Mouse (Mus musculus) gastrocnemius, adult 18-20 months (tissue): Measurements from ENCODE around the gene Clip2. TPM values are rescaled to one million over a fixed set of nuclear protein-coding genes. Genes with fewer than 3 reads are reported as not detected.

Experiments used
- DNase-seq: peaks from one replicate; pipeline ENCODE4 v3.0.0; 2021; ENCODE audit warnings: low spot score
- long read RNA-seq, 2 experiments: library from polyadenylated mRNA; stranded (forward); transcript quantifications; one replicate each; pipeline ENCODE4 v2.0.0; 2021
- total RNA-seq, 2 experiments: library from RNA; stranded (reverse); gene quantifications; 2 replicates each; pipeline ENCODE4 v1.2.3; 2021

Gene Clip2
- total RNA-seq = 1 to 10 TPM; 1.7 to 3.0 TPM
- long read RNA-seq, experiment 1 = 0 reads
- long read RNA-seq, experiment 2, partial matches to known transcripts = 0 of 1 reads
- long read RNA-seq, experiment 2, other reads (novel, unspliced or antisense) = 1 of 1 reads

DNA sequence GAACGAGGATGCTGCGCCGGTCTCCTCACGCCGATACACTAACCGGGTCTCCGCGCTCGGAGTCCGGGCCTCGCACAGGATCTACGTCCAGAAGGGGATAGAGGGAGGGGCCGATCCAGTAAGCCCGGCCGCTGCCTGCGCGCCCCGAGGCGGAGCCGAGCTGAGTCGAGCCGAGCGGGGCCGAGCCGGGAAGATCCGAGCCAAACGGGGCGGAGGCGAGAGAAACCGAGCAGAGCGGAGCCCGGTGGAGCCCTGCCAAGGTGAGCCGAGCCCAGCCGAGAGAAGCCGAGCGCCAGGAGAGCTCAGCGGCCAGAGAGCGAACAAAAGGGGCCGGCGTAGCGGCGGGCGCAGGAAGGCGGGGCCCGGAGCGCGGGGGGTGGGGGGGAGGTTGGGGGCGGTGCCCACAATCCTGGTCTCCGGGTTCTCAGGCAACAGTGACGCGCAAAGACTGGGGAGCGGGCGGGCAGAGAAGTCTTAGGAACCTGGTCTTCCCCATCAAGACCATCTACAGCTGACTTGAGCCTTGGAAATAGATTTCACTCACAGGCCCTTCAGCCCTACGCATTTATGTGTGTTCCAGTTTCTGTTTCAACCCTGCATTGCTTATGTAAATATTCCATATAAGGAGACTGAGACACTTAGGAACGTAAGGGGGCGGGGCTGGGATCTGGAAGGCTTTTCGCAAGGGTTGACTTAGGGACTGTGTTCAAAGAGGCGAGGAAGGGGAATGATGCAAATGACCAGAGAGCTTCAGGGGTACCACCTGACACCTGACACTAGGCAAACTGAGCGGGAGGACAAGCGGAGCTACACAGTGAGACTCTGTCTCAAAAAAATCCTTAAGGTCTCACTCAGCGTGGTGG is at the start of gene Clip2:
Clip2 (minus strand) TSS at position 325 of the 863 bp plus-strand sequence.
- DNase-seq = peak; percentile 99

DNA sequence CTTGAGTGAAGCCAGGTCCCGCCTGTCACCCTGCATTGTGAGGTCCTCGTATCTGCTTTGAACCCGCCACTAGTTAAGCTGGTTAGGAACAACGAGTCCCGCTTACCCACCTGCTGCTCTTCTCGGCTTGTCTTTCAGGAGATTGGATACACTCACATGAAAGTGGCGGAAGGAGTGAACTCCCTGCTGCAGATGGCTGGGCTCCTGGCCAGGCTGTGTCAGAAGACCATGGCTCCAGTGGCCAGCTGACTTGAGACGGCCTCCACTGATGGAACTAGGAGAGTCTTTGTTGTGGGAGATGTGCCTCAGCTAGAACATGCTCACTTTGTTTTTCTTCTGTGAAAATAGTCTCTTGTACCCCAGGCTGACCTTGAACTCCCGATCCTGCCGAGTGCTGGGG is 45.5 kb upstream of the Clip2 start:
- DNase-seq = peak; percentile 34

DNA sequence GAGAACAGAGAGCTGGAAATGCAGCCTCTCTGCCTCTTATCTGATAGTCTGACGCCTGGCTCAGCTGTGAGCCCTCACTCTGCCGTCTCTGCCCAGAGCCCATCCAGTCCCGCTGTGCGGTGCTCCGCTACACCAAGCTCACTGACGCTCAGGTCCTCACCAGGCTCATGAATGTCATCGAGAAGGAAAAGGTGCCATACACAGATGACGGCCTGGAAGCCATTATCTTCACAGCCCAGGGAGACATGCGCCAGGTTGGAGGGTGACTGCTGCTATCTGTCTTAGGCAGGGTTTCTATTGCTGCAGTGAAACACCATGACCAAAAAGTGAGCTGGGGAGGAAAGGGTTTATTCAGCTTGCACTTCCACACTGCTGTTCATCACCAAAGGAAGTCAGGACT is 40.9 kb upstream of the Clip2 start:
- DNase-seq = no peak

DNA sequence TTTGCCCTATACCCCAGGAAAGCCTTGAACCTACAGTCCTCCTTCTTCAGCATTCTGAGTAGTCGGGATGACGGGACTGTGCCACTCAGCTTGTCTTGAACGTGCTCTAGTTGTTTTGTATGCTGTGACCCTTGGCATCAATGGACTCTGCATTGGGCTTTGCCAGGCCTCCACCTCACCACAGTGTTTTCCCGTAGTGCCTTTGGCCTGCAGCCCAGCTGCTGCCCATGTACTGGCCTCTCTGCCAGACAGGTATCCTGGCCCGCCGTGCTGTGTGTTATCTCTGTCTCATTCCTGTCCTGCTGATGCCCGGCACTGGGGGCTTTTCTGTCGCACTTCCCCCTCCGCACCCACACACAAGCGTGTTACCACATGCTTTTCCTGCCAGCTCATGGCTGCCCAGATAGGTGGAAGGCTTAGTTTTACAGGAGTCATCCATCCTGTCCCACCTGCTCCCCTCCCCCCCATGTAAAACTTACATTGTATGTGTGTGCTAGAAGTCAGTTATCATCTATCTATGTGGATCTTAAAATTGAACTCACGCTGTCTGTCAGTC is 39.9 kb upstream of the Clip2 start:
- no peak for DNase-seq

DNA sequence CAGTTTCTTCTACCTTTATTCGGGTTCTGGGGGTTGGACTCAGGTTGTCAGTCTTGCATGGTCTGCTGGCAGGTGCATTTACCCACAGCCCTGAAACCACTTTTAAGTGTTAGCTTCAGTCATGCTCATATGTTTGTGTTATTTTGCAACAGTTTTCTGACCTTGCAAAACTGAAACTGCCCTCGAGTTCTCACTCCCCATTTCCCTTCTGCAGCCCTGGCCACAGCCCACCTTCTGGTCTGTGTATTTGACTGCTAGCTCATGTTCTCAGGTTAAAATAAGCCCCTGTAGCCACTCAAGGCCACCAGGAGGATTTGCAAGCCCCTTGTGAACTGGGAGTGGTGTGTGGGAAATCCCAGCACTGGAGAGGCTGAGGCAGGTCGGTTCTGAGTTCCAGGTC is 37.7 kb upstream of the Clip2 start:
- no peak for DNase-seq

DNA sequence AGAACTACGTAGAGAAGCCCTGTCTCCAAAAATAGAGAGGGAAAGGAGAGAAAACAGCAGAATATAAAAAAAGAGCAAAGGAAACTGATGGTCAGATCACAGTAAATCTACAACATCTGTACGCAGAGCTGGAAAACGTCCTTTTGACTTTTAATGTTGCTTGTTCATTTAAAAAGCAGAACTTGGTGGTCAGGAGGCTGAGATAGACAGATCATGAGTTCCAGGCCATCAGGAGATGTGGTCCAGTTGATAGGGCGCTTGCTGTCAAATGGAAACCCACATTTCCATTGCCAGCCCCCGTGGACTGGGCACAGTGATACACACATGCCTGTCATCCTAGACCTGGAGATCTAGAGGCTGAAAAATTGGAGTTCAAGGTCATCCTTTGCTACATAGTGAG is 32.6 kb upstream of the Clip2 start:
- no peak for DNase-seq

DNA sequence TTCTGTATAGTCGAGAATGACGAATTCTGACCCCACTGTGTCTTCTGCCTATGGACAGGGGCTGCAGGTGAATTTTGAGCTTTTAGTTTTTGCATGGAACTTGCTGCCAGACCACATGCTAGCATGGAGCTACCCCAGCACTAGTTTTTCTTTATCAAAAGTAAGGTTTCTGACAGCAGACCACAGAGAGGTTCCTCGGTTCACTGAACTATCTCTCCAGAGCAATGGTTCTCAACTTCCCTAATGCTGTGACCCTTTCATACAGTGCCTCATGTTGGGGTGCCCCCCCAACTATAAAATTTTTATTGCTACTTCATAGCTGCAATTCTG is 31.6 kb upstream of the Clip2 start:
- DNase-seq = no peak

DNA sequence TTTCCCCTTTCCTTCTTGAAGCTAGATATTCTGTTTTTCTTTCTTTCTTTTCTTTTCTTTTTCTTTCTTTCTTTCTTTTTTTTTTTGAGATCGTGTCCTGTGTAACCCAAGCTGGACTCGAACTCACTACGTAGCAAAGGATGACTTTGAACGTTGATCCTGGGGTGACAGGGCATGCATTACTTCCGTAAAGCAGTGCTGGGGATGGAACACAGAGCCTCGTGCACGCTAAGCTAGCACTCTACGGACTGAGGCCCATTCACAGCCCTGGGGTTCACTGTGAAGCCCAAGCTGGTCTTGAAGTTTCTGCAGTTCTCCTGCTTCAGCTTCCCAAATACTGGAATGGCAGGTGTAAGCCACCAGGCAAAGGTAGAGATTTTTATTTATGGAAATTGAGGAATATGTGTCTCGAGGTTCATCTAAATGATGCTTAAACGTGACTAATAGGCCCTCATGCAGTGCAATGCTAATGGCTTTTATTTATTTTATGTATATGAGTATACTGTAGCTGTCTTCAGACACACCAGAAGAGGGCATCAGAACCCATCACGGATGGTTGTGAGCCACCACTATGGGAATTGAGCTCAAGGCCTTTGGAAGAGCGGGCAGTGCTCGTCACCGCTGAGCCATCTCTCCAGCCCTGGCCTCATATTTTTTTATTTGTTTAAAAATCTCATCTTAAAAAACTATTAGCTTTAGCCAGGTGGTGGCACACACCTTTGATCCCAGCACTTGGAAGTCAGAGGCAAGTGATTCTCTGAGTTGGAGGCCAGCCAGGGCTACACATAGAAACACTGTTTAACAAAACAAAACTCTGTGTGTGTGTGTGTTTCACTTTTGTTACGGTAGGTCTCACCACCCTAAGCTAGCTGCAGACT is 31.0 kb upstream of the Clip2 start:
- DNase-seq = no peak

DNA sequence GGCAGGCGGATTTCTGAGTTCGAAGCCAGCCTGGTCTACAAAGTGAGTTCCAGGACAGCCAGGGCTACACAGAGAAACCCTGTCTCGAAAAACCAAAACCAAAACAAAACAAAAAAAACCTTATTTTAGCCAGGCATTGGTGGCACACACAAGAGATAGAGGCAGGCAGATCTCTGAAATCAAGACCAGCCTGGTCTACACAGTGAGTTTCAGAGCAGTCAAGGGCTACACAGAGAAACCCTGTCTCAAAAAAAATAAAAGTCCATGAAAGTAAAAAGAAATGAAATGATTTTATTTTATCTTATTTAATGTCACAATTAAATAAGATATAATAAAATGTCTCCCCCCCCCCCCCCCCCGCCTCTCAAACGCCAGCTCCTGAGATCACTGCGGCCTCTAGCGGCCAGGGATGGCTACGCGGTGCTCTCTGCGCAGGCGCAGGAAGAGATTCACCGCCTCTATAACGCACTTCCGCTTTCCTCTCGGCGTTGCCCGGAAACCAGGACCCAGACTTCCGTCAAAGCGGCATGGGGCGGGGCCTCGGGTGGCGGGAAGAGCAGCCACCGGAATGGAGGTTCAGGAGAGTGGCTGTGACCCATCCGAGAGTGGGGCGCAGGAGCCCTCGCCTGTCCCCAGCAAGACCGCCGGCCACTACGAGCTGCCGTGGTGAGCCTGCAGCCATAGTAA is 30.1 kb upstream of the Clip2 start:
- DNase-seq = peak; percentile 98

DNA sequence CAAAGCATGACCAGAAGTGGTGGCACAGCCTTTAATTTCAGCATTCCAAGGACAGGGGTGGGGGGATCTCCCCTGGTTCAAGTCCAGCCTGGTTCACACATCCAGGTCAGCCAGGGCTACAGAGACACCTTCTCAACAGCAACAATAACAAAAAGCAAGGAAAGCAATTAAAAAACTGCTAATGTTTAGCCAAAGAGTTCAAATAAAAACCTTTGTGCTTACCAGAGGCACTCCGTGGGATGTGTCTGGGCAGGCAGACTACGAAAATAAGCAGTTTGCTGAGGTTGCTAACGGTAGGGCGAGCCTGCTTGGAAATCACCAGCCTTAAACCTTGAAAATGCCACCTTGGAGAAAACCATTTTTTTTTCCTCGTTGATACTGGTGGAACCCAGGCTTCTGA is 28.9 kb upstream of the Clip2 start, which contains the start of gene Rfc2:
Rfc2 (plus strand) TSS at position 221 of the 400 bp plus-strand sequence.
- DNase-seq = no peak

DNA sequence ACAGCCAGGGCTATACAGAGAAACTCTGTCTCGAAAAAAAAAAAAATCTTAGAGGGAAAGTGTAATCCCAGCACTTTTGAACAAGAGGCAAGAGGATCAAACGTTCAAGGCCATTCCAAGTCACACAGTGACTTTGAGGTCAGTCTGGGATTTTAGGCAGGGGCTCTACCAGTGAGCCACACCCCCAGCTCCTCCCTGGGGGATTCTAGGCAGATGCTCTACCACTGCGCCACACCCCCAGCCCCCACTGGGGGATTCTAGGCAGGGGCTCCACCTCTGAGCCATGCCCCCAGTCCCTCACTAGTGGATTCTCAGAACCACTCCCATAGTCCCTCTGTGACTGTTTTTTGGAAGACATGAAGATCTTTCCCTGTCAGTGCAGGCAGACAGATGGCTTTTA is 26.9 kb upstream of the Clip2 start:
- DNase-seq = no peak

DNA sequence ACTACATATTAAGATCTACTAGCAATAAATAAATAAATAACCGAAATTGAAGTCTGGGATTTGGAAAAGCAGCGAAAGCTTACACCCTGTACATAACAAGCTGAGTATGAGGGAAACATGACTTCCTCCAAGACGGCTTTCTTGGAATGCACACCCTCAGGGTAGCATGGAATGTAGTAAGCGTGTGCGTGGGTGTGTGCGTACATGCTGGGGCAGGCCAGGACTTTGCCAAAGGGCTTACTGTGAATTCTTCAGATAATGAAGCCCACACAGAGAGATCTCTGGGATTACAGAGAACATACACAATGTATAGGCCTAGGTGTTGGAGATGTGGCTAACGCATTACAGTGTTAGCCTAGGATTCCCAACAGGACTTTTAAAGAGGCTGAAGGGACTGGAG is 25.3 kb upstream of the Clip2 start:
- no peak for DNase-seq

DNA sequence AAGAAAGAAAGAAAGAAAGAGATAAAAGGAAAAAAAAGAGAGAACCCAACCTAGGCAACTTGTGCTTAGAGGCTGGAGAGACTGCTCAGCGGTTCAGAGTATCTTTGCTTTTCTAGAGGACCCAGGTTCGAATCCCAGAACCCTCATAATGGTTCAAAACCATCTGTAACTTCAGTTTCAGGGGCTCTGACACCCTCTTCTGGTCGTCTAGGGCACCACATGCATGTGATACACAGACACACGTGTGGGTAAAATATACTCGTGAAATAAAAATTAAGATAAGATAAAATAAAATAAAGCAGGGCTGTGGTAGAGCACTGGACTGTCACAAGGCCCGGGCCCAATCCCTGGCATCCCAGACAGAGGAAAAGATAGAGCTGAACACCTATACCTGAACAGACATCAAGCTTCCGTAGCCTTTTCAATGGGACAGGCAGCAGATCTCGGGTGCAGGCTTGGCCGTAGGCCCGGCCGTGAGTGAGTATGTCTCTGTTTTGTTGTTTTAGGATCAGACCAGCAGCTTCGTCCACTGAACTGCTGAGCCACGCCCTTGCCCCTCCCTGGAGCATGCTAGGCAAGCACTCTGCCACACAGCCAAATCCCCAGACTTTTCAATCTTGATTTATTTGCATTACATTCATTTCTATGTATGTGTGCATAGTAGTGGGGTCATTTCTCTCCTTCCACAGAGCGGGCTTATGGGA is 24.4 kb upstream of the Clip2 start:
- DNase-seq = no peak

DNA sequence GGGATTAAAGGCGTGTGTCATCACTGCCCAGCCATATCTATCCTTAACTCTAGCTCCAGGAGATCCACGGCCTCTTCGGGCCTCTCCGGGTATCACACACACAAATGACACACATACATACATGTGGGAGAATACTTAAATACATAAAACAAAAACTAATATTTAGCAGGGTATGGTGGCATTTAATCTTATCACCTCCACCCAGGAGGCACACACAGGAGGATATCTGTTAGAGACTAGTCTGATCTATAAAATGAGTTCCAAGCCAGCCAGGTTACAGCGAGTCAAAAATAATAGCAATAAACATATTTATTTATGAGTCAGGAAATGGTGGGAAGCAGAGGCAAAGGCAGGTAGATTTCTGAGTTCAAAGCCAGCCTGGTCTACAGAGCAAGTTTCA is 23.6 kb upstream of the Clip2 start:
- no peak for DNase-seq

DNA sequence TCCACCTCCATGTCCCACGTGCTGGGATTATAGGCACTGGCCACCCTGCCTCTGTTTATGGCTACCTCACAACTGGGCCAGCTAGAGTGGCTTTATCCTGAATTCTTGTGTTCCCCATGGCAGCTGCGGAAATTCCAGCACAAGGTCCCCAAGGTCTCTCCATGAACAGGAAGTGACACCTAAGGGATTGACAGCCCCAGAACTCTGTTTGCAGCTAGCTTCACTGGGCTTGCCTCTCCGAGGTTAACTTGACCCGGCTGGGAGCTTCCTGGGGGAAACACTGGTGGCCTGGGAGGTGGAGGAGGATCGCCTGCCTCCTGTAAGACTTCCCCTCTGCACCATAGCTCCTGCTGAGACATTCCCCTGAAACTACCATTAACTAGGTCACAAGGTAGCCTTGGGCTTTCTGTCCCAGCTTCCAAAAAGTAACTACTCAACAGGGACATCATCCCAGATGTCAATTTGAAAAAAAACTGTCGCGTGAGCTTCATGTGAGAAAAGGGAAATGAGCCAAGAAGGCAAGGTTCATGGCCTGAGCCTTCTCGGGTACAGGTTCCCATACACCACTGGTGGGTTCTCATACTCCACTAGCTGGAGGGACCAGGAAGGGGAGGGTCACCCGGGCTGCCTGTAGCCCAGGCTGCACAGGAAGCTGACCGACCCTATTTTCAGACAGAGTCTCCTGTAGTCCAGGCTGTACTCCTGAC is 20.4 kb upstream of the Clip2 start:
- no peak for DNase-seq

DNA sequence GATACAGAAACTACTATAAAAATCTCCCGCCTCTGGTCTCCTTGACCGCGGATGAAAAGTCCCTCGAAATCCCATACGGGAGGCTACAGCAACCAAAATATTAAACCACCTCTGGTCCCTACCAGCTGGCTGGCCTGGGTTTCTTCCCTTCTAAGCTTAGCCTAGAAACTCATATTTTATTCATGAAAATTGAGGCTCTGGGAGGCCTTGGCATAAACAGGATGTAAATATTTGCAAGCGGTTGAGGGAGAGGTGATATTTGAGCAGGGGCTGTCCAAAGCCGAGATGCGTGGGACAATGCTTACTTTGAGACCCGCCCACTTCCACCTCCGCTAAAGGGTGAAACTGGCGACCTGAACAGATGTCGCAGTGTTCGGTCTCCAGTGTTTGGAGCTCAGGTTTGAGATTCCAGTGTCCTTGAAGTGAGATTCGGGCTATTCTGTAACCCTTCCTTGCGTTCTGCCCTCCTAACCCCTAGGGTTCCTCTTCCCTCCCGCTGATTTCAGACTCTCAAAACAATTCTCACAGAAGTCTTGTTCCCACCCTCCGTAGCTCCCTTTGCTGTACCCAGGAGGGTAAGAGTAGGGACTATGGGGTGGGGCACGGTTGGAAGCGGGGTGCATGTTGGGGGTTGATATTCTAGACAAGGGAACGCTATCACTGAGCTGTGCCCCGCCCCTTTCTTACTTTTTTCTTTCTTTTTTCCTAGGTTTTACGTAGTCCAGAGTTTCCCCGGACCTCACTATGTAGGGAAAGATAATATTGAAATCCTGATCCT is 19.7 kb upstream of the Clip2 start:
- DNase-seq = peak; percentile 62

DNA sequence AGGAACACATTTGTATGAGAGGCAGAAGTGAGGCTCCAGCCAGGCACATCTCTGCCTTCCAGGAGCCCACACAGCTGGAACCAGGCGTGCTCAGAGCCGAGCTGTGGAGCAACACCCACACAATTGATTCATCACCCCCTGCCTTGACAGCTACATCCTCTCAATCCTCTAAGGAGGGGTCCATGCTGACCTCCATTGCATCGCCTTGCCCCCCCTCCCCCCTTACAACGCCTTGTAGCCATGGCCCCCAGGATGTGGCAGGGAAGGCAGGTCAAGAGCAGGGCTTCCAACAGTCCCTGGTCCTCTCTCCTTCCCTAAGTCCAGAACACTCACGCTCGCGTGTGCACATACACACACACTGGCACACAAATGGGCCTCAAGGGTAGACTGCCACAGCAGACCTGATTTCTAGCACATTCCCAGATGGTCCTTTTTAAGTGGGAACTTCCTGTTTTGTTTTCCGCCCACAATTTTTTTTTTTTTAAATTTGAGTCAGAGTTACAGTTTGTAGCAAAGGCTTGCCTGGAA is 16.8 kb upstream of the Clip2 start:
- DNase-seq = no peak

DNA sequence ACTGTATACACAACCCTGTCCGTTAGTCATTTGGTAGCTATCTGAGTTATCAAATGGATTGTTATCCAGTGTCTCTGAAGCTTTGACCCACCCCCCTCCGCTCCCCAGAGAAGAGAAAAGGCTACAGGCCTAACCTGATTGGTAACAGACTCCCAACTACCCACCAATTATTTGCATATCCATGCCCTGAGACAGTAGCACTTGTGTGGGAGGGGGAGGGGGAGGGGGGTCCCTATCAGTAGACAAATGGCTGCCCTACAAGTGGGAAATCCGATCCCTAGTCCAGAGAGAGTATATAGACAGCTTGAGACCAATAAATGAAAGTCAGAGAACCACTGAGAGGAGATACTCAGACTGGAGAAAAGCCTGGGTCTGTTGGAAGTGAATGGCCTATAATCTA is 15.8 kb upstream of the Clip2 start:
- DNase-seq = no peak

DNA sequence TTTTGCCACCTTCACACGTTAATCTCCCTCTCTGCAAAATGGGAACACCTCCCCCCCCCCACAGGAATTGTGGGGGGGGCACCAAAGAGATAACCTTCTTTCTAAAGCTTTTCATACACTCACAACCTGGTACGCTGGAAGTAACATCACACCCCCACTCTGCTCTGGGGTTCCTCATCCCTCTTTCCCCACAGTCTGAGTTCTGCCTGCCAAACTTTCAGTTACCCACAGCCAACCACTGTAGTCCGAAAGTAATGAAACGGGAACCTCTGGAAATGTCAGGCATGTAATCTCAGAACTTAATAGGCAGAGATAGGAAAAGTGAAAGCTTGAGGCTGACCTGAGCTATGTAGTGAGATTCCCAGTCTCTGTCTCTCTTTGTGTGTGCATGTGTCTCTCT is 15.2 kb upstream of the Clip2 start:
- no peak for DNase-seq
